Mouse (Mus musculus) neural tube, embryonic 12.5 days (tissue): Measurements from ENCODE around the gene Tmem132a. TPM values are rescaled to one million over a fixed set of nuclear protein-coding genes. Genes with fewer than 3 reads are reported as not detected.

Experiments
- ATAC-seq: fragments of 200-750 bp; cut with Nextera tagmentation; 2 replicates; pipeline ENCODE4 v1.8.0; 2017; ENCODE audit warnings: low read depth, mild to moderate bottlenecking, moderate TSS enrichment, moderate library complexity; ENCODE audit not compliant: low FRiP score
- H3K27ac ChIP-seq: fragments of 300-500 bp; sonication (generic); 2 replicates; pipeline ENCODE4 v1.5.1; 2016
- H3K27me3 ChIP-seq: fragments of 300-500 bp; sonication (generic); replicated peaks from 2 replicates; pipeline ENCODE4 v1.6.1; 2016; ENCODE audit warnings: mild to moderate bottlenecking
- H3K36me3 ChIP-seq: fragments of 300-500 bp; sonication (generic); 2 replicates; pipeline ENCODE4 v1.6.1; 2016; ENCODE audit warnings: mild to moderate bottlenecking
- H3K4me1 ChIP-seq: fragments of 300-500 bp; sonication (generic); 2 replicates; pipeline ENCODE4 v1.6.1; 2016
- H3K4me2 ChIP-seq: fragments of 300-500 bp; sonication (generic); replicated peaks from 2 replicates; pipeline ENCODE4 v1.6.1; 2016; ENCODE audit warnings: mild to moderate bottlenecking
- H3K4me3 ChIP-seq: fragments of 300-500 bp; sonication (generic); 2 replicates; pipeline ENCODE4 v1.5.1; 2016
- H3K9ac ChIP-seq: fragments of 300-500 bp; sonication (generic); 2 replicates; pipeline ENCODE4 v1.6.1; 2016; ENCODE audit warnings: mild to moderate bottlenecking
- H3K9me3 ChIP-seq: fragments of 300-500 bp; sonication (generic); 2 replicates; pipeline ENCODE4 v1.6.1; 2016; ENCODE audit warnings: mild to moderate bottlenecking
- WGBS: fragments of 180-500 bp; shearing (Covaris S2); methylation state at CpG from one replicate; pipeline ENCODE4 v1.1.7; 2016; 5-methylcytosine and 5-hydroxymethylcytosine counted together
- polyA plus RNA-seq: library from polyadenylated mRNA; unstranded; fragments of >200 nt; fragmentation: Nextera tagmentation; extraction: Ambion mirVana; gene quantifications from 2 replicates; pipeline ENCODE4 v1.2.1, GENCODE M21; 2016

The Tmem132a gene
- polyA plus RNA-seq, 1 experiment from 2014 or later = 157 TPM

DNA sequence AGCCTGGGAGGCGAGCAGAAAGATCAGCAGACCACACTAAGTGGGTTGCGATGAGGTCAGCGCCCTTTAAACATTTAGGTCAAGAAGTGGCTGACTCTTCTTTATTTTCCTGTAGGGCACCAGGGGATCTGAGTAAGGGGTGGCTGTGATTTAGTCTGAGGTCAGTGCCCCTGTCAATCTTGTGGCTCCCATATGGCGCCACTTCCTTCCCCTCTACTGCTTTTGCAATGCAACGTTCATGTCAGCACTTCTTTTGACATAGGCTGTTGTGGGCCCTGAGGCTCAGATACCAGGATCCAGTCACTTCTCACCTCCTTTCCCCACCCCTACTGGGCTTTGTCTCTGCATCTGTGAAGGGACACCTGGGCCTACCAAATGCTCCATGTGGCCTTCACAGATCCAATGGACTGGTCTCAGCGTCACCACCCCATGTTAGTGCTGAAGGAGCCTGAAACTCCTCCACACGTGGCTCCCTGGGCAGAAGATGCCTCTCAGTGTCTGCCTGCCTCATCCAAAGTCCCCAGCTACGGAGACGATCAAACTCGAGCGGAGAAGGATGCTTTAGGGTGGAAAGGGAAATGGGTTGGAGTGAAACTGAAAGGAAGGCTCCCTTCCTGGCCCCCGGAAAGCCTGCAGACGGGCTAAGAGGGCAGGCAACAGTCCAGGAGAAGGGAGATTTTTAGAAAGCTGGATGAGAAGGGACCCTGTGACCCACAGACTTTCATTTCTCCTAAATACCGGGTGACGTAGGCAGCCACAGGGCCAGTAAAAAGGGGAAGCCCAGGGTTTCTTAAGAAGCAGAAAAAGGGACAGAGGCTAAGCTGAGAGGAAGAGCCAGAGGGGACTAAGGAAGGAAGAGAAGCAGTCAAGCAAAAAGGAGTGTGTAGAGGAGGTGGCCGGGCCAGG, 27.8 kb downstream of the Tmem132a start:
- Histone ChIP-seq H3K27me3 (no peaks in the 10 kb centered on the region), H3K27ac (no peak overlapping the region), H3K4me3 (no peak overlapping the region), H3K9ac (no peak overlapping the region), H3K4me2 (no peak overlapping the region), H3K4me1 (no peaks in the 10 kb centered on the region), H3K36me3 (no peaks in the 10 kb centered on the region), H3K9me3 (no peaks in the 10 kb centered on the region)
- no peak for ATAC-seq
- 64% methylated on average over 16 of the region's 16 CpGs for WGBS

- Histone ChIP-seq H3K4me2 (no peak within 1 kb of the TSS), H3K27ac (no peak within 1 kb of the TSS), H3K36me3 (no peaks in the 10 kb centered on the region), H3K4me1 (no peaks in the 10 kb centered on the region), H3K9ac (no peak within 1 kb of the TSS), H3K27me3 (no peaks in the 10 kb centered on the region), H3K4me3 (no peak within 1 kb of the TSS), H3K9me3 (no peaks in the 10 kb centered on the region)
- WGBS = 81% methylated on average over 15 of the region's 15 CpGs
- no peak for ATAC-seq
Measured at GRCm38 (mm10) chr19:10839010-10839892, 30.5 kb downstream of the Tmem132a start, which contains the start of gene Slc15a3. Gene Slc15a3, plus strand, starts transcription at chr19:10839727.

GRCm38 (mm10) chr19:10835671-10836070, 34.1 kb downstream of the Tmem132a start:
- no peaks in the 10 kb centered on the region for H3K9me3 ChIP-seq
- H3K27ac ChIP-seq = no peak overlapping the region
- ATAC-seq = no peak
- no peak overlapping the region for H3K4me3 ChIP-seq
- no peaks in the 10 kb centered on the region for H3K27me3 ChIP-seq
- H3K36me3 ChIP-seq = no peaks in the 10 kb centered on the region
- 66% methylated on average over 3 of the region's 3 CpGs for WGBS
- H3K4me2 ChIP-seq = no peak overlapping the region
- no peak overlapping the region for H3K9ac ChIP-seq
- H3K4me1 ChIP-seq = no peaks in the 10 kb centered on the region

DNA sequence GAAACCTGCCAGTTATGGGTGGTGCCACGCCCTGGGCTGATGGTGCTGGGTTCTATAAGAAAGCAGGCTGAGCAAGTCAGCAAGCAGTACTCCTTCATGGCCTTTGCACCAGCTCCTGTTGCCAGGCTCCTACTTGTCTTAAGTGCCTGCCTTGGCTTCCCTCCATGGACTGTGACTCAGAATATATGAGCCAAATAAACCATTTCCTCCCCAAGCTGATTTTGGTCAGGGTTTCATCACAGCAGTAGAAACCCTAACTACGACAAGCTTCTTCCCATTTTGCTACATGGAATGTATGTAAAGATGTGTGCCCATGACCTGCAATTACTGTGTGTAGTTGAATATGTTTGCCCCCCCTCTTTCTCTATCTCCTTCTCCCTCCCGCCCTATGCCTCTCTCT, 36.1 kb downstream of the Tmem132a start:
- Histone ChIP-seq H3K4me2 (no peak overlapping the region), H3K27ac (no peak overlapping the region), H3K36me3 (no peaks in the 10 kb centered on the region), H3K9ac (no peak overlapping the region), H3K27me3 (no peaks in the 10 kb centered on the region), H3K4me1 (no peaks in the 10 kb centered on the region), H3K9me3 (no peaks in the 10 kb centered on the region), H3K4me3 (no peak overlapping the region)
- 78% methylated on average over 3 of the region's 3 CpGs for WGBS
- no peak for ATAC-seq

DNA sequence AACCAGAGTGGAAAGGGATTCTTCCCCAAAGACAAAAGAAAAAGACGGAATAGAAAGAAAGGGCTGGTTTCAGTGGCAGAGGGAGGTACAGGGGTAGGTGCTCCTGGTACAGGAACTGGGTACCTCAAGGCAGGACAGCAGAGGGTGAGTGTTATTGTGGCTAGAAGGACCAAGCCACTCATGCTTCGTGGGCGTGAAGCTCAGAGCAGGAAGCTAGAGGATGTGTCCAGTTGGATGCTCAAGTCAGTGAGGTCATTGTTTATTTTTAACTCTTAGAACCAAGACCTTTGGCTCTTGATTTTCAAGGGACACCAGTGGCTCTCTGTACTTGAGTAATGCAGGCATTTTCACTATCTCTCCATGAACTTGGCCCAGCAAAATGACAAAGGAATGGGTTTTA, 37.7 kb downstream of the Tmem132a start:
- Histone ChIP-seq H3K9me3 (no peaks in the 10 kb centered on the region), H3K4me2 (no peak overlapping the region), H3K27ac (no peak overlapping the region), H3K4me3 (no peak overlapping the region), H3K9ac (no peak overlapping the region), H3K36me3 (no peaks in the 10 kb centered on the region), H3K4me1 (no peaks in the 10 kb centered on the region), H3K27me3 (no peaks in the 10 kb centered on the region)
- 88% methylated on average over 3 of the region's 3 CpGs for WGBS
- ATAC-seq = no peak

DNA sequence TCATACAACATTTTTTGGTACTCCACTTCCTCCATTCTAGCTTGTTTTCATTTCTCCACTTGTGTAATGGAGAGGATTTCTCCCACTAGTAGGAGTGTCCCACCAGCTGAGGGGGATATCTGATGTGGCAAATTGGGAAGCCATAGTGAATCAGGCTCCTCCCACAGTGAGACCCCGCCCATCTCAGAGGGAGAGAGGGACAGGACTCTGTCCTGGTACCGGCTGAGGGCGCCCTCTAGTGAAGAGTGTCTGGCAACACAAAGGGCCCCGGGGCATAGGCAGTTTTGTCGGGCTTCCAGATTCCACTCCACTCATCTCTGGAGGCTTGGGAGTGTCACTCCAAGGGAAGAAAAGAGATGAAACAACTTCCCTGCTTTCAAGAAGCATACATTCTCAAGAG, 38.3 kb downstream of the Tmem132a start:
- Histone ChIP-seq H3K9ac (no peak overlapping the region), H3K4me1 (no peaks in the 10 kb centered on the region), H3K36me3 (no peaks in the 10 kb centered on the region), H3K27me3 (no peaks in the 10 kb centered on the region), H3K4me2 (no peak overlapping the region), H3K4me3 (no peak overlapping the region), H3K9me3 (no peaks in the 10 kb centered on the region), H3K27ac (no peak overlapping the region)
- no peak for ATAC-seq
- WGBS = 11% methylated on average over 5 of the region's 5 CpGs

DNA sequence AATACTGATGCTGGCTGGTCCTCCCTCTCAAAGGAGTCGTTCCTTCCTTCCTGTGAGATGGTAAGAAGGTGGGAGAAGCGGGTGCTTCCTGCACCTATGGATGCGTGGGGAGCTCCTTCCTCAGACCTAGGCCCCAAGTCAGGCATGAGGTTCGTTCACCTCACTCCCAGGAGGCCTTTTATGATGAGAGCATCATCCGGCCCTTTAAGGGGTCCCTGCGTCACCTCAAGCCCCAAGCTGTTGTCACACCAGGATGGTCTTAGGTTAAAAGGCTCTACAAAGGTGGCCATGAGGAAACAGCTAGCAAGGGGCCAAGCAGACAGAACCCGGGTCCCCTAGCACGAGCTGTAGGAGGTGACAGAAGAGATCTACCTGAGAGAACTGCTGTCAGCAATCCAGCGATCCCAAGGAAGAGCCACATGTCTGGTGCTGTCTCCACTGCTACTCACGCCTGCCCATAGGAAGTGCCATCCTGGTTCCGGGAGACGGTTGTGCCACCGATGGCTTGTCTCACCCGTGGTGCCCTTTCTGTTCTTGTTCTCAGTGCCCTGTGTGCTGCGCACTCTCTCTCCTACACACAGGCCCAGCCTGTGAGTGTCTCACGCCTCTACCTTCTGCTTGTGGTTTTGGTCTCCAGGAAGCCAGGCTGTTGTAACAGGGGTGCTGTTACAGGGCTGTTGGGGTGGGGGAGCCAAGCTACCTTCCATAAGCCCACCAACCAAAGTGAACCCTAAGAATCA, 40.1 kb downstream of the Tmem132a start, which contains the start of gene Cd6:
Cd6 (minus strand) TSS at position 623 of the 740 bp plus-strand sequence.
- Histone ChIP-seq H3K9ac (no peak within 1 kb of the TSS), H3K27ac (no peak within 1 kb of the TSS), H3K4me2 (no peak within 1 kb of the TSS), H3K4me3 (no peak within 1 kb of the TSS), H3K9me3 (no peaks in the 10 kb centered on the region), H3K36me3 (no peaks in the 10 kb centered on the region), H3K27me3 (no peaks in the 10 kb centered on the region), H3K4me1 (no peaks in the 10 kb centered on the region)
- WGBS = 92% methylated on average over 16 of the region's 16 CpGs
- no peak for ATAC-seq

DNA sequence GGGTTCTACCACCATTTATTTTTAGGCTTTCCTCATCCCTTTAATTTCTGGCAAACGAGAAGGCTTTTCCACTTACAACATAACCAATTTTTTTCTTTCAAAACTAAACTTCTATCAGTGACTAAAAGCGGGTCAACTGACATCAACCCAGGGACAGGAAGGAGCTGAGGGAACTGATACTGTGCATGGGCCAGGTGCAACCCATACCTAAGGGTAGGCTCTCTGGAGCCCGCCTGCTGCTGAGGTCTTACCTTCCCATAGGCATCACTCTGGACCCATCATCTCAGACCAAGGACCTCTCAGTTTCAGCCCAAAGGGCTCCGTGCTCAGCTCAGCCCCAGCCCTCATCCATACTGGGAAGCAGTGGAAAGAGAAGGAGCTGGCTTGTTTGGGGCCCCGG, 41.4 kb downstream of the Tmem132a start:
- no peak overlapping the region for H3K4me3 ChIP-seq
- no peaks in the 10 kb centered on the region for H3K36me3 ChIP-seq
- no peaks in the 10 kb centered on the region for H3K27me3 ChIP-seq
- H3K27ac ChIP-seq = no peak overlapping the region
- no peaks in the 10 kb centered on the region for H3K4me1 ChIP-seq
- 88% methylated on average over 5 of the region's 5 CpGs for WGBS
- no peak for ATAC-seq
- H3K4me2 ChIP-seq = no peak overlapping the region
- no peak overlapping the region for H3K9ac ChIP-seq
- H3K9me3 ChIP-seq = no peaks in the 10 kb centered on the region

- Histone ChIP-seq H3K9me3 (no peaks in the 10 kb centered on the region), H3K36me3 (no peaks in the 10 kb centered on the region), H3K27ac (no peak overlapping the region), H3K4me2 (no peak overlapping the region), H3K4me1 (no peaks in the 10 kb centered on the region), H3K27me3 (no peaks in the 10 kb centered on the region), H3K9ac (no peak overlapping the region), H3K4me3 (no peak overlapping the region)
- ATAC-seq = no peak
- WGBS = 88% methylated on average over 7 of the region's 7 CpGs
Measured at GRCm38 (mm10) chr19:10824061-10824460, 45.7 kb downstream of the Tmem132a start.

DNA sequence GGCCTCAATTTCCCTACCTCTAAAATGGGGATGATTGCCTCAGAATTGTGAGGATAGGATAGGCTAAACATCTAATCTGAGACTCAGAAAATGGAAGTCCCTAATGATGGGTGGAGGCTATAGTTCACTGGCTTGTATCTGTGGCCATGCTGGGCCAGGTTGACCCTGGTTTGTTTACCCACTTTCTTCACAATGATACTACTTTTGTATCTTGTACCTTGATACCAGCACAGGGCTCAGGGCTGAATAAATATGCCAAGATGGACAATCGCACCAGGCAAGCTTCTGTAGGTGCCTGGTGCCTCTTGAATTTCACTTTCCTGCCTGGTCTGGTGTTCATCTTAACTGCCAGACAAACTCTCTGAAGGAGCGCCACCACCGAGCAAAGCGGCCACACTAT, 47.2 kb downstream of the Tmem132a start:
- no peaks in the 10 kb centered on the region for H3K4me1 ChIP-seq
- H3K27ac ChIP-seq = no peak overlapping the region
- no peaks in the 10 kb centered on the region for H3K36me3 ChIP-seq
- no peak overlapping the region for H3K4me2 ChIP-seq
- H3K27me3 ChIP-seq = no peaks in the 10 kb centered on the region
- H3K4me3 ChIP-seq = no peak overlapping the region
- 97% methylated on average over 4 of the region's 4 CpGs for WGBS
- ATAC-seq = no peak
- H3K9ac ChIP-seq = no peak overlapping the region
- H3K9me3 ChIP-seq = no peaks in the 10 kb centered on the region

DNA sequence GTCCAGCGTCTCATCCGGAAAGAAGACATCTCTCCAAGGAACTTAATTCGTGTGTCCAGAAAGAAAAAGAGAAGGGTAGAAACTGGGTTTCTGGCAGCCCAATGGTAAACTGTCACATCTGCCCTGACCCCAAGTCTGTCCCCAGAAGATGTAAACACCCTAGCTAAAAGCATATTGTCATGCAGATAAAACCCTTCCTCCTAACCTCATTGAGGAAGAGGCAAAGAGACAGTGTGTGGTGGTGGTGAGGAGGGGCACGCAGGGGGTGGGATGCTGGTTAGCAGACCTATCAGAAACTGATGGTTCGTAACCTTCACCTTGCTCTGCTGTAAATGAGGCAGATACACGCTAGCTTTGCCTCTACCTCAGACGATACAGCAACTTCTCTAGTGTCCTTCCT, 48.4 kb downstream of the Tmem132a start:
- H3K4me3 ChIP-seq = no peak overlapping the region
- no peaks in the 10 kb centered on the region for H3K36me3 ChIP-seq
- ATAC-seq = no peak
- H3K9ac ChIP-seq = no peak overlapping the region
- 48% methylated on average over 7 of the region's 7 CpGs for WGBS
- H3K4me2 ChIP-seq = no peak overlapping the region
- no peak overlapping the region for H3K27ac ChIP-seq
- H3K27me3 ChIP-seq = no peaks in the 10 kb centered on the region
- no peaks in the 10 kb centered on the region for H3K4me1 ChIP-seq
- H3K9me3 ChIP-seq = no peaks in the 10 kb centered on the region
